Mouse (Mus musculus) urinary bladder, adult 18-20 months (tissue): ENCODE results near the gene Best2.
A peak's percentile ranks its signal among the peaks of the same experiment; 100 is the strongest.

Source experiments
- DNase-seq, 2 experiments: peaks; one replicate each; pipeline ENCODE4 v3.0.0; 2022; ENCODE audit warnings: low spot score in 2 of 2, mixed read lengths in 2 of 2

The Best2 gene

GRCm38 (mm10) chr8:84967532-84968304 lies 46.6 kb downstream of the Best2 start:
- DNase-seq = no peak

- no peak for DNase-seq
Measured at GRCm38 (mm10) chr8:84966603-84967002, 47.7 kb downstream of the Best2 start.

GRCm38 (mm10) chr8:84965731-84966291 lies 48.5 kb downstream of the Best2 start:
- peak; percentile 85 to 94 for DNase-seq

- DNase-seq = no peak
Measured at GRCm38 (mm10) chr8:84963952-84964351, 50.4 kb downstream of the Best2 start.

GRCm38 (mm10) chr8:84959811-84960210 lies 54.5 kb downstream of the Best2 start:
- no peak for DNase-seq
